Mouse (Mus musculus) inflammation-experienced regulatory T-cells, adult 6 months (primary cell): ENCODE results near the gene Zbtb40. TPM values are rescaled to one million over a fixed set of nuclear protein-coding genes. Genes with fewer than 3 reads are reported as not detected.

Experiments
- ATAC-seq: one replicate; pipeline ENCODE4 v1.8.0; 2017
- polyA plus RNA-seq, 3 experiments: library from polyadenylated mRNA; unstranded; fragments of 100-300 nt; shearing (Covaris generic); gene quantifications; one replicate each; pipeline ENCODE4 v1.2.1; 2017

Gene Zbtb40
- polyA plus RNA-seq, 3 experiments from 2014 or later: 4.3 to 6.6 (median 6.1) TPM

DNA sequence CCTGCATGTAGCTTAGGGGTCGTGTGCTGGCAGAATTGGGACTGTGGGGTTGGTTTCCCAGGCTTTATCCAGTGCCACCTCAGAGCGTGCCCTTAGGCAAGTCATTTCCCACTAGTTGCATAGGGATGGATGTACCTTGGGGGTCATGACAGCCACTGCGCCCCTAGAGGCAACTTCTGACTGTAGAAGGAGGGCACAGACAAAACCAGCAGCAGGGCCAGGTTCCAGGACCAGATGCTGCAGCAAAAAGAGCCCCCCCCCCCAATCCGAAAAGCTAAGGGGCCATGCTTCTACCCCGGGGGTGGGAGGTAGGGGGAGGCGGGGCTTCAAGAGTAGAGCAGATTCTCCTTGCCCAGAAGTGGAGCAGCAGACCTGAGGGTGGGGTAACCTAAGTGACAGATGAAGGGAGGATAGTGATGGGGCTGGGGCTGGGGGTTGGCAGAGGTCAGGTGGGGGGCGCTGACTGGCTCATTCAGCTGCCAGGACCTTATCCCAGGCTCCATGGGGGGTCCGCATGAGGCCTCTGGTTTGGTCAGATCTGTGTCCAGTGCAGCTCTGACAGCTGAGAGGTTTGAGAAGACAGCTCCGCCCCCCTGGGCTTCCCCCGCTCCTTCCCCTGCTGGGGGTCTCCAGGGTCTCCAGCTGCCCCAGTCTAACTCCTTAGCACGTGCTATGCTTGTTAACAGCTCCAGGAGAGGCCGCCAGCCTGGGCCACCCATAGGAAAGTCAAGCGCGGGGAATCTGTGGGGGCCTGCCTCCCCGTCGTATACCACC, 78.9 kb downstream of the Zbtb40 start:
- no peak for ATAC-seq

- ATAC-seq: no peak
Observed at GRCm38 (mm10) chr4:136969096-136969495, 79.5 kb downstream of the Zbtb40 start.

GRCm38 (mm10) chr4:136967511-136967910, 81.1 kb downstream of the Zbtb40 start:
- ATAC-seq: no peak

- no peak for ATAC-seq
Observed at GRCm38 (mm10) chr4:136966493-136967390, 81.9 kb downstream of the Zbtb40 start.

- no peak for ATAC-seq
Observed at GRCm38 (mm10) chr4:136964990-136965421, 83.6 kb downstream of the Zbtb40 start.

DNA sequence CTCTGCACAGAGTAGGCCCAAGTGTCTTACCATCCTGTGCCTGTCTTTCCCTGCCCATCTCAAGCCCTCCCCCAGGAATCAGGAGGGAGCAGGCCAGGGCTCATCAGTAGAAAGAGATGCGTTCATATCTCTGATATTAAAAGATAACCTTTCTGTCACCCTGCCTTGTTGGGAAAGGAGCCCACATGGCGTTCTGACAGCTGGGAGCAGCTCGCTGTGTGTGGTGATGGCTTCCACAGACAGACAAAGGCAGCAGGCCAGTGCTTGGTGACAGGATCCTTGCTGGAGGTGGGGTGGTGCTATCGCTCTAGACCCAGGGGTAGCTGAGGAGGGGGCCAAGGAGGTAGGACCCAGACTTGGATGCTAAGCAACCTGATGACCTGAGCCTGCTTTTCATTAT, 86.2 kb downstream of the Zbtb40 start:
- ATAC-seq: no peak

DNA sequence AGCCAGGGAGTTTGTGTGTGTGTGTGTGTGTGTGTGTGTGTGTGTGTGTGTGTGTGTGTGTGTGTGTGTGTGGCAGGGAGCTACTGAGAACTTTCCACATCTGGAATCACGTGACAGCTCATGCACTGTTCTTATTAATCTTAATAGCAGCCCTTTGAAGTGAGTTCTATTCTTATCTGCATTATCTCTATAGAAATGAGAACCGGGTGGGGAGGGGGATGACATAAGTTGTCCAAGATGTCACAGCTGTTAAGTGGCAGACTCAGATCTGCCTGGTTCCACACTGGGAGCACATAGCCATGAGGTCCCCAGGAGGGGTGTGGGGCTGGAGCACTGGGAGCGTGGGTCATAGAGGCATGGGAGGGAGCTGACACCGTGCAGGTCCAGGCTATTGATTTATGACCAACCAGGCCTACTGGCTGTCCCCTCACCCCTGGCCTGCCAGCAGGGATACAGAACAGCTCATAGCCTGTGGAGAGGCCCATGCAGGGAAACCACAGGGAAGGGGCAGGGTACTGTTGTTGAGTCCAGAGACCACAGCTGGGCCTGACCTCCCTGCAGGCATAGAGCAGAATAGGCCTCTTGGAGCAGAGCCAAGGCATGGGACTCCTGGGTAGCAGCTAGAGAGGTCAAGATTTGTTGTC, 86.8 kb downstream of the Zbtb40 start:
- ATAC-seq: no peak

DNA sequence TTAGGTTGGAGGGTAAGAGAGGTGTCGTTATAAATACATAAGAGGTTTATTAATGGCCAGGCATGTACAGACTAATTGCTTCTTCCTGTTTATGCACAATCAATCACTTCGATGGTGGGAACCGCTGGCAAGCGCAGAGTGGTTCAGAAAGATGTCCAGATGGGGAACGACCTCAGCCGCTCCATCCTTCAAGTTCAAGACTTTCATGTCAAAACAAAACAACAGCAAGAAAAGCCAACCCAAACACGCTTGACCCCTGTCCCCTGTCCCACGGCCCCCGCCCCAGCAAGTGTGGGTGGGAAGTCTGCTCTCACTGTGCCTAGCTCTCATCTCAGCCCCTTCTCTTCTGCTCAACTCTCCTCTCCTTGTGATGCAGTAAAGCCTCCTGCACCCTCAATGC, 88.0 kb downstream of the Zbtb40 start:
- no peak for ATAC-seq

DNA sequence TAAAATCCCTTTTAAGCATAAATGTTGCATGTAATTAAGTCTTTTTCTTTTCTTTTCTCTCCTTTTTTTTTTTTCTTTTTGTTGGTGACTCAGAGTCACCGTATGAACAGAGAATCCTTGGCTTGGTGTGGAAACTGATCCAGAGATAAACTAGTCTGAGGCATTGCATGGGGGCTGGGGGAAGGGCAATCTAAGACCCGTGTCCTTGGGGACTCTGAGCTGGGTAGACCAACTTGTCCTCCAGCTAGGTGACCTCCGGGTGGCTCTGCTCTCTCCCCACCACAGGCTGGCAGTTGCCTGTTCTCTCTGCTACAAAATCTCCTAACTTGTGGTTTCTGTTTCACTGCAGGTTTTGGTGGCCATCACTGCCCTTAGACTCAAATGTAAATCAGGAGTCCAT, 88.5 kb downstream of the Zbtb40 start:
- no peak for ATAC-seq

GRCm38 (mm10) chr4:136956751-136957446, 91.7 kb downstream of the Zbtb40 start, which contains the start of gene Epha8:
Gene Epha8, minus strand, starts transcription at chr4:136956816.
- no peak for ATAC-seq

GRCm38 (mm10) chr4:136954562-136954961, 94.0 kb downstream of the Zbtb40 start:
- no peak for ATAC-seq

- ATAC-seq: no peak
Observed at GRCm38 (mm10) chr4:136949266-136949989, 99.2 kb downstream of the Zbtb40 start.

- ATAC-seq: no peak
Observed at GRCm38 (mm10) chr4:136945397-136945796, 103.2 kb downstream of the Zbtb40 start.

DNA sequence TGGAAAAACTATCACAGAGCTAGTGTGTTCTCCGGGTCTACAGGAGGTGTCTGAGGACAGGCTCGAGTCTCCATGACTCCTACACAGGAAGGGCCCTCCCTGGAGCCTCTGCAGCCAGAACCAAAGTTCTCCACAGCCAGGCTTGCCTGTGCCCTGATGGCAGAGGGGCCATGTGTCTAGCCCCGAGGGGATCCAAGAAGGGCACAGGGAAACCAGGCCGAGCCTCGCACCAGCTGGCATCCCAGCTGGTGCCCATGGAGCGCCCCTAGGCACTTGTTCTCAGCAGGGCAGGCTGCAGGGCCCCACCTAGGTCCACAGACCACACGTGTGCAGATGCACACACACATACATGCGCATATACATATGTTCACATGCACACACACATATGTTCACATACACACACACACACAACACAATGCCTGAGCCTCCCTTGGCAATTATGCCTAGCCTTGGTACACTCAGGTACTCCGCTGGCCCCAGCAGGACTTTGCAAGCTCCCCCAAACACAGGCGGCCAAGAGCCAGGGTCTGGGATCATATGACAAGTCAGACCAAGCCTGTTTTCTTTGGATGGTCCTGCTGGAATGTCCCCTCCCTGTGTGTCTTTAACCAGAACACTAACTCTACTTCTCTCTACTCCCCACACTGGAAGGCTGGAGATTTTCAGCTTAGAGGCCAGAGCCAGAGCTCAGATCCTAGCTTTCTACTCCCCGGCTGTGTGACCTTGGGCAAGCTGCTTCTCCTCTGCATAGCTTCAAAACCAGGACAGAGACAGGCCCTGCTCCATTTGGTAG, 103.8 kb downstream of the Zbtb40 start:
- ATAC-seq: no peak

DNA sequence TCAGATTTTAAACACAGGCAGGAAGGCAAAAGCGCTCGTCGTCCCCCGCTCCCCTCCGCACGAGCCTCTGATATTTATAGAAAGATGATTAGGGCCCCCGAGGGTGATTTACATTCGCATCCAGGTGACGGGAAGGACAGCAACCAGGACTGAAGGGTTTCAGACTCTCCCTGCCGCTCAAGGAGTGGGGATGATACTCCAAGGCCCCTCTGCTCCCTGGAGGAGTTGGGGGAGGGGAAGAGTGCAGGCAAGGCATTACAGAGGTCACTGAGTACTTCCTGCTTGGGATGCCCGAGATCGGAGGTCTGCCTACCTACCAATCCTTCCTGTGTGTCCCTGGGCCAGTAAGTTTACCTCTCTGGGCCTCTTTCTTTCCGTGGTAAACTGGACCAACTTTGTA, 105.4 kb downstream of the Zbtb40 start:
- no peak for ATAC-seq

- no peak for ATAC-seq
Observed at GRCm38 (mm10) chr4:136942761-136943160, 105.8 kb downstream of the Zbtb40 start.

GRCm38 (mm10) chr4:136937935-136938334, 110.7 kb downstream of the Zbtb40 start:
- no peak for ATAC-seq

- no peak for ATAC-seq
Observed at GRCm38 (mm10) chr4:136937344-136937743, 111.3 kb downstream of the Zbtb40 start.

GRCm38 (mm10) chr4:136934746-136935613, 113.6 kb downstream of the Zbtb40 start:
- no peak for ATAC-seq

GRCm38 (mm10) chr4:136930474-136930873, 118.1 kb downstream of the Zbtb40 start:
- no peak for ATAC-seq
